Mouse (Mus musculus) left cerebral cortex, postnatal 14 days (tissue): Measurements from ENCODE around the gene Dusp6. TPM values are rescaled to one million over a fixed set of nuclear protein-coding genes. Genes with fewer than 3 reads are reported as not detected.
A peak's percentile ranks its signal among the peaks of the same experiment; 100 is the strongest.

ENCODE experiments used
- DNase-seq, 2 experiments: peaks; one replicate each; pipeline ENCODE4 v3.0.0; 2021 to 2022; ENCODE audit warnings: low spot score in 2 of 2, mixed read lengths in 1 of 2
- intact Hi-C: fragments of 180-260 bp; cut with DNase I; formaldehyde crosslinking; loops from one replicate; pipeline ENCODE4 v1.15.1; 2025
- total RNA-seq, 2 experiments: library from RNA; stranded (reverse); gene quantifications; 2 replicates each; pipeline ENCODE4 v1.2.3; 2021

Gene Dusp6
- total RNA-seq, 2 experiments from 2014 or later = 88.7 to 113 TPM

DNA sequence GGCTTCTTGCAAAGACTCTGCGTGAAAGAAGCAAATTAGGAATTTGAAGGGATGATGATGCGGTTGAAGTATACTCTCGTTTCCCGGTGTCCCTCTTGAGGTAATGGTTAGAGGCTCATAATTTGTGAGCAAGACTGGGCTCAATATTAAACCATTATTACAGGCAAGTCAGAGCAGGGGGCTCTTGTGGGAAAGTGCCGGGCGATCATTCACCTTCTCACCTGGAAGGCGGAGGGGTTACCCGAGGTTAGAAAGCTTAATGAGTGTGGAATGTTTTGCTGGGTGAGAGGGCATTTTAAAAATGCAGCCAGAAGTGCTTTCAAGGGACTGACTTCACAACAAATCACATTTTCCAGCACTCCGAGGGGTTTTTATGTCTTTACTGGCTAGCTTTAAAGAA is 36.3 kb downstream of the Dusp6 start:
- intact Hi-C loops = no loop called here
- no peak for DNase-seq

DNA sequence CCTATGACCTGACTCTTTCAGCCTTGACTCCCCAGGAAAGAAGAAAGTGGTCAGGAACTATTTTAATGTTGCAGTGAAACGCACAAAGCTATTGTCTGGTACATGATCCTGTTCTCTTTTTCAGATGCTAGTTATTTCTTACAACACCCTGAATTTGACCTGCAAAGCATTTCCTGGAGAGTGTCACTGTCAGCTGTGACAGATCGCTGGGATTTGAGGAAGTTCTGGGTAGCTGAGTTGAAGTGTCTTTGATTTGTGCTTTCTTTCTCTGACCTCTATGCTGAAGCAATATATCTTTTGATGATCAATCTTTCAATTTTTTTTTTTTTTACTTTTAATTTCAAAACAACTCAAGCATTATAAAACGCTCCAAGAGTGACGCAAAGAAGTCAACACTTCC is 39.0 kb downstream of the Dusp6 start:
- intact Hi-C loops = no loop called here
- no peak for DNase-seq

DNA sequence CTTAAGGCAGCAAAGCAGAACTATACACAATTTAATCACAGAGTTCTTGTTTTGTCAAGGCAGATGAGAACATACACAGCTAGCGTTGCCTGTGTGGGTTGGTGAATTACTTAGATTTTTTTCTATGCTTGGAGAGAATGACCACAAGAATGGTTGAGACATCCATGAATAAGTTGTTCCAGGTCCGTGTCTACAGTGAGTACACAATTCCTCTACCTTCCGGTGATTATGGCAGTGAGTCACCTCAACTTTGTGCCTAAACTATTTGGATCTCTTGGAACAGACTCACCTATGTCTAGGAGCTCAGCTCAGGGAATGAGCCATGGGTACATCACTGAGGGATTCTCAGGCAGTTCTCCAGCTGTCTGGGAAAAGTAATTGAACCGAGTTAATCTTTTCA is 45.8 kb downstream of the Dusp6 start:
- no peak for DNase-seq
- intact Hi-C loops = no loop called here

DNA sequence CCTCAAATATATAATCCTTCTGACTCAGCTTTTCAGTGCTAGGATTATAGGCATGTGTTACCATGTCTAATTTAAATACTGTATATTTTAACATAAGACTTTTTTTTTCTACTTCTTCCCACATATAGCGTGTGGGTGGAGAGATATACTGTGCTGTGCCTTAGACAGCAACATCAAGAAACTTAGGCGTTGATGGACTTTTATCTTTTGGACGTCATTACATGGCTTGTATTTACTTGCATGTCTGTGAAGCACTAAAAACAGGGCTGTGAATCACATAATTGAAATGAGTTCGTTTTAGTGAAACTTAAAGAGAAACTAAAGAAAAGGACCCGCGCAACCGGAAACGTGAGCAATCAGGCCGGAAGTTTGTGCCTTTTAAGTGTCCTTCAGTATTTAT is 46.6 kb downstream of the Dusp6 start:
- intact Hi-C loops = loop anchor here (2.0 to 5.0 kb wide), 2 partner anchors 45 to 88 kb away; no protein-coding TSS in a partner anchor
- peak in 1 of 2 experiments; percentile 66 for DNase-seq

DNA sequence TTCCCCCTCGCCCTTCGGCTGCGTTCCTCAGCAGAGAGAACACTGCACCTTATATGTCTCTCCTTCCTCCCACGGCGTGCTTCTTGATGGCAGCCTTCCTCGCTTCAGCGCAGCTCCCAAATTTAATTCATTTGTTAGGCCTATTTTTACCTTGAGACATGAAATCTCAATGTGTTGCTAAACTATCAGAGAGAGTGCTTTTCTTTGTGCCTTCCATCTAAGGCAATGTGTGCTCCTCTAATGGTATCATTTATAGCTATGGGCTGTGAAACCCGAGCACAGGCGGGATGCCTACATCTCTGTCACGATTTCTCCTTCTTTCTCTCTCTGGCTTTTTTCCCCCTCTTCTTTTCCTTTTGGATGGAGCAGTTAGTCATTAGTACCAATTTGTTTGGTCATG is 47.2 kb downstream of the Dusp6 start:
- peak; percentile 74 to 77 for DNase-seq
- intact Hi-C loops = loop anchor here (2.0 to 5.0 kb wide), 2 partner anchors 45 to 87 kb away; no protein-coding TSS in a partner anchor

DNA sequence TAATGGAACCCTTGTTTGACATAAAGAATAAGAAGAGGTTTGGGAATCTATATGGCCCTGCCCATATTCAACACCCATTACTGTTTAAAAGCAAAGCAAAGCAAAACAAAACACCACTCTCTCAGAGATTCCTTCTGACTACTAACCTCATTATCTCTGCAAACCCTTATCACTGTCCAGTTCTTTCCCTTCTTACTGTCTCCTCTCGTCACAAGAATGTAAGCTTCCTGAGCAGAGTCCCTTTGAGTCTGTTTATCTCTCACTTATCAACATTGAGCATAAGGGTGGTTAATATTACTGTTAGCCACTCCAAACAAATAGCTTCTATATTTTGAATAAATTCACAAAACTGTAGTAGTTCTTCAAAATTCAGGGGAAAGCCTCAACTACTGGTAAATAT is 48.9 kb downstream of the Dusp6 start:
- DNase-seq = no peak
- intact Hi-C loops = loop anchor here (2.0 to 5.0 kb wide), 2 partner anchors 47 to 85 kb away; no protein-coding TSS in a partner anchor

DNA sequence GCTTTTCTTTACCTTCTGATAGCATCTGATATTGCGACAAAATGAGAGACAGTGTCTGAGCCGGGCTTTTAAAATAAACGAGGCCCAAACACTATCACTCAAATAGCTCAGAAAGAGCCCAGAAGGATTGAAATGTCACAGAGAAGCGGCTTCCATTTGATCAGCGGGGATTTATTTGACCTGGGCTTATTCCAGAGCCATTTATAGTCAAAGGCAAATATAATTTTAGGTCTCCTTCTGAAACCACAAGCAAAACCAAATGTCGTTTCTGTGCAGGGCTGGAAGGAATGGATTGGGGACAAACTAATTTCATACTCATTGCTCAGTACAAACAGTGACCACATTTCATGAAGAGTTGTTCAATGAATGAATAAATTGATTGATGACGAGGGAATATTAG is 51.3 kb downstream of the Dusp6 start:
- DNase-seq = no peak
- intact Hi-C loops = loop anchor here (5.0 kb wide), 1 partner anchor 83 kb away; no protein-coding TSS in a partner anchor

DNA sequence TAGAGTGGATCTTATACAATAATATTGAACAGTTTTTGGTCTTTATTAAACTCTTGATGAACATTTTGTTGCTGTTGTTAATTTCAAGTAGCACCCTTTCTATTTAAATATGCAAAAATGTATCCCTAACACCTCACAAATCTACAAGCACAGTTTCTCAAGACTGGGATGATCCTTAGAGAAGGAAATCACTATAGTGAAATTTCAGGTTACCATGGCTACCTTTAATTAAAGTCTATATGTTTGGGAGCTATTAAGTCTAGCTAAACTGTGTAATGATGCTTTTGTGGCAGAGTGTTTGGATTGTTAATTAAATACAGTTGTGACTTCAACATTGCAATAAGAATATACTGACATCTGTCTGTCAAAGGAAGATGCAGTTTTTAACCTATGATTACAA is 54.0 kb downstream of the Dusp6 start:
- intact Hi-C loops = no loop called here
- no peak for DNase-seq

Other genes starting within 250 kb of the Dusp6 start
- 1 to 10 TPM; 5.7 to 7.4 TPM for gene Poc1b, start 156.2 kb upstream of the Dusp6 start, total RNA-seq
- gene Galnt4, start 155.1 kb upstream of the Dusp6 start, total RNA-seq = 1 to 10 TPM; 2.9 to 3.7 TPM
- not detected for gene Phxr2, start 136.9 kb upstream of the Dusp6 start, total RNA-seq